15 mouse cellular contexts compared by ENCODE assay signal in the genomic region with DNA sequence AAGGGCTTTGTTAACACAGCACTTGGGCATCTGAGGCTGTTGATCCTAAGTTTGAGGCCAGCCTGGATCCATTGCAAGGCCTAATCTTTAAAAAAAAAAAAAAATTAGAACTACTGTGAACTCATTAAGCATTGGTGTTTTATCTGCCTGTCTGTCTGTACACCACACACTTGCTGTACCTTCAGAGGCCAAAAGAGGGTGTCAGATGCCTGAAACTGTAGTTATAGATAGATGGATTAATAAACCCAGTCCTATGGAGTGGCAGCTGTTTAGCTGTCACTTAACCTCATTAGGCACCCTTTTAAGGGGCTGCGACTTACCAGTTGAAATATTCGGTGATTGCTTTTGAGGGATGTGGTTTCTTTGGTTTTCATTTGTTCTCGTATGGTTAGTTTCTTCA. TPM values are rescaled to one million over a fixed set of nuclear protein-coding genes. Genes with fewer than 3 reads are reported as not detected.
DNase-seq lines count a peak whose midpoint lies in the region; ATAC-seq and TF ChIP-seq lines count a peak whose summit lies in the region.
"Had no signal": no experiment of that assay in that cellular context is flagged by ENCODE, and none has a peak within 500 bp of the region (broad histone marks: within the 10 kb centered on the region; RNA-seq: fewer than 3 reads in every experiment).

No protein-coding gene starts in this region.

- H3K36me3 ChIP-seq in intestine, postnatal 0 days (ENCODE audit: control insufficient read depth, insufficient read depth): peaks cover 69% of the 10 kb centered on the region
- H3K36me3 ChIP-seq in intestine, embryonic 16.5 days (ENCODE audit: control insufficient read depth, insufficient read depth, low read length): peaks cover 7% of the 10 kb centered on the region; the same call in 1 of the 2 replicates
- H3K36me3 ChIP-seq in splenic B cell, adult 2 months (ENCODE audit: control insufficient read depth, insufficient read depth, low read length, poor library complexity, severe bottlenecking): peaks cover 10% of the 10 kb centered on the region

- no peak overlapping the region for H3K9ac ChIP-seq in intestine, postnatal 0 days (ENCODE audit: low read depth, low read length)
- no peak overlapping the region for H3K9ac ChIP-seq in intestine, embryonic 16.5 days (ENCODE audit: low read depth, low read length)
- H3K9ac ChIP-seq: liver, embryonic 12.5 days; neural tube, embryonic 12.5 days had no signal

- peak; percentile 55 for TF ChIP-seq CTCF in intestine, postnatal 0 days (IDR thresholded peaks at IDR 0.05; ENCODE audit: low read depth)

- no peaks in the 10 kb centered on the region for H3K27me3 ChIP-seq in intestine, postnatal 0 days (replicated peaks; ENCODE audit: control insufficient read depth, insufficient read depth, low read length)
- H3K27me3 ChIP-seq in intestine, embryonic 16.5 days (replicated peaks; ENCODE audit: control insufficient read depth, insufficient read depth, low read length): no peaks in the 10 kb centered on the region
- H3K27me3 ChIP-seq in splenic B cell, adult 2 months (ENCODE audit: control insufficient read depth, insufficient read depth, low read length, poor library complexity, severe bottlenecking): no peaks in the 10 kb centered on the region
- H3K27me3 ChIP-seq: liver, embryonic 12.5 days; megakaryocyte, embryonic 14.5 days; neural tube, embryonic 12.5 days had no signal

- no peak for ATAC-seq in intestine, postnatal 0 days
- no peak for ATAC-seq in intestine, embryonic 16.5 days
- ATAC-seq: activated CD4-positive, CD25-positive, alpha-beta regulatory T cell, adult 4 months; liver, embryonic 12.5 days had no signal

- WGBS in intestine, postnatal 0 days: 81% methylated on average over 3 of the region's 3 CpGs
- WGBS in intestine, embryonic 16.5 days: 82% methylated on average over 3 of the region's 3 CpGs

- H3K9me3 ChIP-seq in intestine, postnatal 0 days (ENCODE audit: control insufficient read depth): no peaks in the 10 kb centered on the region
- H3K9me3 ChIP-seq in intestine, embryonic 16.5 days (ENCODE audit: control insufficient read depth, low read length): no peaks in the 10 kb centered on the region
- H3K9me3 ChIP-seq: hindbrain, embryonic 10.5 days; liver, embryonic 12.5 days; megakaryocyte, embryonic 14.5 days; neural tube, embryonic 12.5 days had no signal

- no peak overlapping the region for H3K4me2 ChIP-seq in intestine, postnatal 0 days (replicated peaks; ENCODE audit: low read depth)
- no peak overlapping the region for H3K4me2 ChIP-seq in intestine, embryonic 16.5 days (ENCODE audit: low read depth, low read length)
- H3K4me2 ChIP-seq: liver, embryonic 12.5 days; neural tube, embryonic 12.5 days had no signal

- H3K4me1 ChIP-seq in intestine, postnatal 0 days (replicated peaks; ENCODE audit: control insufficient read depth, insufficient read depth, low read length): no peaks in the 10 kb centered on the region
- H3K4me1 ChIP-seq in intestine, embryonic 16.5 days (ENCODE audit: control insufficient read depth, insufficient read depth, low read length): no peaks in the 10 kb centered on the region
- H3K4me1 ChIP-seq: hindbrain, embryonic 10.5 days; liver, embryonic 12.5 days; neural tube, embryonic 12.5 days had no signal

- no peak overlapping the region for H3K4me3 ChIP-seq in intestine, postnatal 0 days (ENCODE audit: low read depth, low read length)
- H3K4me3 ChIP-seq in intestine, embryonic 16.5 days (ENCODE audit: low read length): no peak overlapping the region
- H3K4me3 ChIP-seq: hindbrain, embryonic 10.5 days; liver, embryonic 12.5 days; megakaryocyte, embryonic 14.5 days; neural tube, embryonic 12.5 days had no signal

- no peak overlapping the region for H3K27ac ChIP-seq in intestine, postnatal 0 days (ENCODE audit: low read depth, low read length)
- H3K27ac ChIP-seq in intestine, embryonic 16.5 days (ENCODE audit: low read length): no peak overlapping the region
- H3K27ac ChIP-seq: hindbrain, embryonic 10.5 days; liver, embryonic 12.5 days; neural tube, embryonic 12.5 days had no signal

- DNase-seq in thymus, postnatal 0 days (ENCODE audit: low spot score): peak; percentile 39
- no peak for DNase-seq in thymus, adult 18-20 months
- peak; percentile 20 for DNase-seq in c-Kit-positive CD71-positive TER-119-negative erythroid progenitor cells, embryonic 14.5 days (ENCODE audit: low read depth)
- peak; percentile 71 for DNase-seq in splenic B cell, adult 2 months (ENCODE audit: low read depth, low spot score)
- no peak for DNase-seq in ovary, postnatal 10 days (ENCODE audit: low spot score)
- no peak for DNase-seq in adipocyte (ENCODE audit: low spot score)
- DNase-seq: cerebellum, postnatal 36 days; kidney, postnatal 10 days had no signal

RNA-seq across cellular contexts. Expression of a gene that starts 41.6 kb away (rescaled TPM):
- polyA plus RNA-seq in intestine, postnatal 0 days (2015; fragmentation: Nextera tagmentation; extraction: Ambion mirVana): 11.8 and 12.2 TPM in 2 replicates
- polyA plus RNA-seq in intestine, embryonic 16.5 days (2015; fragmentation: Nextera tagmentation; extraction: Ambion mirVana): 7.7 and 9.9 TPM in 2 replicates
- polyA plus RNA-seq in thymus, postnatal 0 days (2015; fragmentation: Nextera tagmentation; extraction: Ambion mirVana): 13.1 and 13.9 TPM in 2 replicates

RNA-seq across cellular contexts. Expression of a gene that starts 53.0 kb away (rescaled TPM):
- polyA plus RNA-seq in intestine, postnatal 0 days (2015; fragmentation: Nextera tagmentation; extraction: Ambion mirVana): 65.0 and 66.5 TPM in 2 replicates
- 38.1 and 44.6 TPM in 2 replicates for polyA plus RNA-seq in intestine, embryonic 16.5 days (2015; fragmentation: Nextera tagmentation; extraction: Ambion mirVana)
- polyA plus RNA-seq in thymus, postnatal 0 days (2015; fragmentation: Nextera tagmentation; extraction: Ambion mirVana): 14.0 and 15.2 TPM in 2 replicates

Comparison
In these comparisons a context has a peak if more than half of its experiments do, and no peak if none do; other contexts are left out.
1. DNase-seq: peak in thymus, postnatal 0 days (single experiment), c-Kit-positive CD71-positive TER-119-negative erythroid progenitor cells, embryonic 14.5 days (single experiment) and splenic B cell, adult 2 months (single experiment); none in thymus, adult 18-20 months (0 of 2), ovary, postnatal 10 days (single experiment) and adipocyte (single experiment).